Mouse (Mus musculus): ENCODE data around the gene Kcnn3. TPM values are rescaled to one million over a fixed set of nuclear protein-coding genes. Genes with fewer than 3 reads are reported as not detected.

Kcnn3 gene
- polyA plus RNA-seq, 1 experiment from 2014 or later: 1.6 TPM

DNA sequence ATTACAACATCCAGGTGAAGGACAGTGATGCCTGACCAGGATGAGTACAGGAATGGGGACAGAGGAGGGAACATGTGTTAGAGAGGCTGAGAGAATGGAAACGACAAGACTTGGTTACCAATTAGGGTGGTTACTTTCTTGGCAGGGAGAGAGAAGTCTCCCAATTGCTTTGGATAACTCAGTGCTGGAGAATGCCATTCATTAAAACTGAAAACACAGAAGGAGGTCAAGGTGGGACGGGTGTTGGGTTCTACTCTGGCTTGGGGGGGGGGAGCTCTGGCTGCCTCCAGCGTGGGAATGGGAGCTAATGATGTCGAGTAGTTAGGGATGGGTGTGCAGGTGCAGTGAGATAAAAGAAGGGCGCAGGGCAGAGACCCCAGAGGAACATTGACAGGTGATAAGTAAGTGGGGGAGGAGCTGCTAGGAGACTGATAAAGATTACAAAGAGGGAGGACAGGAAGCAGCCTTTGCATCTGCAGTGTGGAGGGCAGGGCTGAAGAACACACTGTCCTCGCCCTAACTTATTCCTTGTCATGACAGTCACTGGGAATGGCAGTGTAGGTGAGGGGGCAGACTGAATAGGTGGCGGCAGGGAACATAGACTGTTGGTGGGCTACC lies 49.9 kb downstream of the Kcnn3 start:
- H3K4me3 ChIP-seq (replicated peaks): no peak overlapping the region
- H3K36me3 ChIP-seq: no peaks in the 10 kb centered on the region
- ATAC-seq (ENCODE audit: insufficient number of reproducible peaks, insufficient read depth, low FRiP score, low TSS enrichment, low read depth): no peak
- H3K27me3 ChIP-seq: 0 out of 2 replicates have a peak, but pooled peaks cover 9% of the 10 kb centered on the region
- H3K9me3 ChIP-seq: no peaks in the 10 kb centered on the region
- no peak overlapping the region for H3K4me2 ChIP-seq
- H3K27ac ChIP-seq: no peak overlapping the region
- peaks cover 6% of the 10 kb centered on the region; the same call in 1 of the 2 replicates for H3K4me1 ChIP-seq (replicated peaks)
- 43% methylated on average over 7 of the region's 7 CpGs for WGBS
- no peak overlapping the region for H3K9ac ChIP-seq (replicated peaks)

DNA sequence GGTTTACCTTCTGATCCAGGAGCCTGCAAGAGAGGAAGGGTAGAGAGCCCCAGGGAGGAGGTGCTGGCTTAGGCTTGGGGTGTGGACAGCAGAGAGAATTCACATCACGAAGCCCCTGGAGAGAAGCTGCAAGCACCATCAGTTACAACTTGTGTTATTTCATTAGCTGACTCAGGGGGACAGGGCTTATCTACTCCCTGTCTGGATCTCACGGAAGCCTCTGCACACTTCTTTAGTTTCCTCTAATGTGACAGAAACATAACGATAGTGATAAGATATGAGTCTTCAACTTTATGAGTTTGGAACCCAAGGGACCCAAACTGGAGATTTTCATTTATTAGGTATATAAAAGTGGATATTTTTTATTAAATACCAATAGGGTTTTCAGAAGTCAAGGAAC lies 50.4 kb downstream of the Kcnn3 start:
- Histone ChIP-seq H3K9me3 (no peaks in the 10 kb centered on the region), H3K4me3 (replicated peaks) (no peak overlapping the region), H3K9ac (replicated peaks) (no peak overlapping the region), H3K27ac (no peak overlapping the region), H3K4me1 (replicated peaks) (peaks cover 2% of the 10 kb centered on the region; the same call in 1 of the 2 replicates), H3K4me2 (no peak overlapping the region), H3K36me3 (no peaks in the 10 kb centered on the region), H3K27me3 (0 out of 2 replicates have a peak, but pooled peaks cover 9% of the 10 kb centered on the region)
- ATAC-seq (ENCODE audit: insufficient number of reproducible peaks, insufficient read depth, low FRiP score, low TSS enrichment, low read depth): no peak
- WGBS: 58% methylated on average over 3 of the region's 3 CpGs

DNA sequence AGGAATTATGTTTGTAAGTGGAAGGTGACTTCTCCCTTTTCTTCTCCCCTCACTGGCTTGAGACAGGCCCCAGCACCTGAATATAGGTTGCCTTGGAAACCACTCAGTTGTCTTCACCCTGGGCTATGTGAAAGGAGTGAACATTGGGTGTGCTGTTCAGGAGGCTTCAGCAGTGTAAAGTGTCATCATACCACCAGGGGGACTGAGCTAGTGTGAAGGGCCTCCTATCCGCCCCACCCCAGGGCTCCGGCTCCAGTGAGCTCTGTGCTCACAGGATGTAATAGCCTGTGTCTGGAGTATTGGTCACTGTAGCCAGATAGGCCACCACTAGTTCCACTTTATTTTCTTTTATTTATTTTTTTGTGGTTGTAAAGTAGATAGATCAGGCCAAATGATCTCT lies 54.3 kb downstream of the Kcnn3 start:
- Histone ChIP-seq H3K4me2 (no peak overlapping the region), H3K4me3 (replicated peaks) (no peak overlapping the region), H3K36me3 (no peaks in the 10 kb centered on the region), H3K9ac (replicated peaks) (no peak overlapping the region), H3K27me3 (0 out of 2 replicates have a peak, but pooled peaks cover 9% of the 10 kb centered on the region), H3K27ac (no peak overlapping the region), H3K4me1 (replicated peaks) (peaks cover 13% of the 10 kb centered on the region), H3K9me3 (no peaks in the 10 kb centered on the region)
- 63% methylated on average over 2 of the region's 2 CpGs for WGBS
- no peak for ATAC-seq (ENCODE audit: insufficient number of reproducible peaks, insufficient read depth, low FRiP score, low TSS enrichment, low read depth)

DNA sequence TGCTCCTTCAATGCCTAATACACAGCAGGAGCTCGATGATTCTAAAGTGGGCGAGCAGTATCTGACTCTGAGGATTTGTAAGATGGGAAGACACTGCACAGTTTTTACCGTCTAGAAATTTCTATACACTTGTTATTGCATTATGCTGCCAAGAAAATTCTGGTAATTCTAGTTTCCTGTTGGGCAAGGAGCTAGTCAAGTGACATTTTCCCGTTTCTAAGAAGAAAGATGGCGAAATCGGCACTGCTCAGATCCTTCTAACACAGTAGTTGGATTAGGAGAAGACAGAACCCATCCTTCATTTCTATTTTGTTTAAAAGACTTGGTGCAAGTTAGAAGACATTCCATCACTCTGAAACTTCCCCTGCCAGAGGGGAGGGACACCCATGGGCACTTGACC lies 56.4 kb downstream of the Kcnn3 start:
- ATAC-seq (ENCODE audit: insufficient number of reproducible peaks, insufficient read depth, low FRiP score, low TSS enrichment, low read depth): no peak
- Histone ChIP-seq H3K4me3 (replicated peaks) (no peak overlapping the region), H3K36me3 (no peaks in the 10 kb centered on the region), H3K4me1 (replicated peaks) (peaks cover 21% of the 10 kb centered on the region), H3K27me3 (0 out of 2 replicates have a peak, but pooled peaks cover 6% of the 10 kb centered on the region), H3K9me3 (no peaks in the 10 kb centered on the region), H3K4me2 (no peak overlapping the region), H3K9ac (replicated peaks) (no peak overlapping the region), H3K27ac (no peak overlapping the region)
- 90% methylated on average over 6 of the region's 6 CpGs for WGBS

DNA sequence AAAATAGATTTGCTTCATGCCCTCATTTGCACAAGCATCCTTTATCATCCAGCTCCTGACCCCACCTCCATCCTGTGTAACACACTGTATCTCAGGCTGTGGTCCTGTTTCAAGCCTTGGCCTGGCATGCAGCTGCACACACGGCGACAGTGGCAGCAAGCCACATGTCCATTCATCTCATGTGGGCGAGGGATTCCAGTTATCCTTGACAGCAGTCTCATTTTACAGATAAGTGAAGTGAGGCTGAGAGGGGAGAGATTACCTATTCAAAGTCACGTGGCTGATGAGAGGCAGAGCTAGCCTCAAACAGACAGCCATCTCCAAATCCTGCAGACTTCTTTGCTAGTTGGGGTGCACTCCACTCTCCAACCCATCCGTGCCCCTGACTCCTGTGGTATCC lies 57.2 kb downstream of the Kcnn3 start:
- H3K4me1 ChIP-seq (replicated peaks): peaks cover 21% of the 10 kb centered on the region
- H3K36me3 ChIP-seq: no peaks in the 10 kb centered on the region
- WGBS: 81% methylated on average over 5 of the region's 5 CpGs
- H3K4me3 ChIP-seq (replicated peaks): no peak overlapping the region
- 0 out of 2 replicates have a peak, but pooled peaks cover 4% of the 10 kb centered on the region for H3K27me3 ChIP-seq
- H3K27ac ChIP-seq: no peak overlapping the region
- H3K9me3 ChIP-seq: no peaks in the 10 kb centered on the region
- no peak overlapping the region for H3K9ac ChIP-seq (replicated peaks)
- H3K4me2 ChIP-seq: no peak overlapping the region
- no peak for ATAC-seq (ENCODE audit: insufficient number of reproducible peaks, insufficient read depth, low FRiP score, low TSS enrichment, low read depth)

DNA sequence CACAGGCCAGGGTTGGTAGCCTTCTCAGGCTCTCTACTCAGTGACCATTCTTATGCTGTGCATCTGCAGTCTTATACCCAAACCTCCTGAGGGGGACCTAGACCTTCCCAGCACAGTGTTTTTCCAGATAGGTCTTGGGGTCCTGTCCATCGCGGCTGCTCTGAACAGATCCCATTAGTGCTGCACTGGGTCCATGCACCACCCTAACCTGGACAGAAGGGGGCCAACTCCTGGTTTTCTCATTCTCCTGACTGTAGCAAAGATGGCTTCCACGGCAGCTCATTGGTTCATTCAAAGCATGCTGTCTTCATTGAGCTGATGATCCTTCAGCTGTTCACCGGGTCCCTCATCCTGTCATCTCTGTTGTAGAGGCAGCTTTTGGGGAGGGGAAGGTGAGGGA lies 58.1 kb downstream of the Kcnn3 start:
- Histone ChIP-seq H3K27me3 (0 out of 2 replicates have a peak, but pooled peaks cover under 1% of the 10 kb centered on the region), H3K4me2 (no peak overlapping the region), H3K9ac (replicated peaks) (no peak overlapping the region), H3K36me3 (no peaks in the 10 kb centered on the region), H3K4me3 (replicated peaks) (no peak overlapping the region), H3K9me3 (no peaks in the 10 kb centered on the region), H3K4me1 (replicated peaks) (peaks cover 21% of the 10 kb centered on the region), H3K27ac (no peak overlapping the region)
- 64% methylated on average over 4 of the region's 4 CpGs for WGBS
- ATAC-seq (ENCODE audit: insufficient number of reproducible peaks, insufficient read depth, low FRiP score, low TSS enrichment, low read depth): no peak

DNA sequence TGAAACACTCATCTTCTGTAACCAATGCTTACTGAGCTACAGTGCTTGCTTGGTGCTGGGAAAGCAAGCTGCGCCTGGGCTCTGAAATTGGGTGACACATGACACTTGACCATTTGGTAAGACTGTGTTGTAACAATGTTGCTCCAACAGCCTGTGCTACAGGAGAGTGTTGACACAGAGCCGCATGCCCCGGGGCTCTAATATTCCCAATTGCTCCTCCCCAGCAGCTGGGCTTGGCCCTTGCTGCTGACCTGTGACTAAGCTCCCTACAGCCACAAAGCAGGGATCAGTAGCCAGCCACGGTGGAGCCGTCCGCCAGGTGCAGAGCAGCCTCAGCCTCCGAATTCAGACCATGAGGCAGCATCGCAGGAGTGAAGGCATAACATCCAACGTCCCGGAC lies 58.8 kb downstream of the Kcnn3 start:
- Histone ChIP-seq H3K9ac (replicated peaks) (no peak overlapping the region), H3K4me2 (no peak overlapping the region), H3K36me3 (no peaks in the 10 kb centered on the region), H3K27ac (no peak overlapping the region), H3K4me3 (replicated peaks) (no peak overlapping the region), H3K4me1 (replicated peaks) (peaks cover 24% of the 10 kb centered on the region), H3K9me3 (no peaks in the 10 kb centered on the region), H3K27me3 (no peaks in the 10 kb centered on the region)
- WGBS: 25% methylated on average over 10 of the region's 10 CpGs
- ATAC-seq (ENCODE audit: insufficient number of reproducible peaks, insufficient read depth, low FRiP score, low TSS enrichment, low read depth): no peak

DNA sequence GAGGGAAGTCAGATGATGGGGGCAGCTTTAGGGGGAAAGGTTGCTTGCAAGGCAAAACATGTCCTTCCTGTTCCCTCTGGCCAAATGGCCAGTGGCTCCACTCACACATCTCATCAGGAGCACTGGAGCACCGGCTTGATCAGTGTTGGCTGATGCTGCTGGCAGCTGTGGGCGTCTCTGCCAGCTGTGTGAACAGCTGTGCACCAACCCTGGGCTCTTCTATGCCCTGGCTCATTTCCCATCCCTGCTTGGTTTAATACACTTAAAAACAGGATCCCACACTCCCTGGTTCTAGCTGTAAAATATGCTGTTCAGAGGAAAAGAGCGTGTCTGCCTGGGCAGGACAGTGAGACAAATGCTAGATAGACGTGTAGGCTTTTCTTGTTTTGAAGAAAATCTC lies 64.3 kb downstream of the Kcnn3 start:
- Histone ChIP-seq H3K27me3 (no peaks in the 10 kb centered on the region), H3K4me3 (replicated peaks) (no peak overlapping the region), H3K4me1 (replicated peaks) (peaks cover 43% of the 10 kb centered on the region), H3K27ac (no peak overlapping the region), H3K9me3 (no peaks in the 10 kb centered on the region), H3K9ac (replicated peaks) (no peak overlapping the region), H3K36me3 (no peaks in the 10 kb centered on the region), H3K4me2 (no peak overlapping the region)
- no peak for ATAC-seq (ENCODE audit: insufficient number of reproducible peaks, insufficient read depth, low FRiP score, low TSS enrichment, low read depth)
- 41% methylated on average over 4 of the region's 4 CpGs for WGBS

DNA sequence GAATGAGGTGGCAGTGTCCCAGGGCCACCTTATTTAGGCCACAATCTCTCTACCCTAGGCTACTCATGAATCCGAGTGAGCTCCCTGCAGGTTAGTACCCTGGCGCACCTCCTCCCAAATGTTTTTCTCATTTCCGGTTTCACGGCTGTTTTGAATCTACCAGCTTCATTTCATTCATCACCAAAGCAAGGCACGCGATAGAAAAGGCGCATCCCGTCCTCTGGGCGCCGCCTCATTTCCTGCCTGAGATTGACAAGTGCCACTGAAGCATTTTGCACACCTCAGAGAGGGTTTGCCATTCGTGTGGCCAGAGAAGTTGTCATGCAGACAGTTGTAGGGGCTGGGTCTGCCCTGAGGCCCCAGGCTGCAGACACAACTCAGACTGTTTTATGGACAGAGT lies 68.5 kb downstream of the Kcnn3 start:
- no peak overlapping the region for H3K4me2 ChIP-seq
- H3K27me3 ChIP-seq: no peaks in the 10 kb centered on the region
- H3K36me3 ChIP-seq: no peaks in the 10 kb centered on the region
- H3K9ac ChIP-seq (replicated peaks): no peak overlapping the region
- no peak overlapping the region for H3K4me3 ChIP-seq (replicated peaks)
- 0 out of 2 replicates have a peak, but pooled peaks have one; percentile 28 for ATAC-seq (ENCODE audit: insufficient number of reproducible peaks, insufficient read depth, low FRiP score, low TSS enrichment, low read depth)
- H3K4me1 ChIP-seq (replicated peaks): peaks cover 64% of the 10 kb centered on the region
- no peaks in the 10 kb centered on the region for H3K9me3 ChIP-seq
- WGBS: 62% methylated on average over 11 of the region's 11 CpGs
- H3K27ac ChIP-seq: no peak overlapping the region

DNA sequence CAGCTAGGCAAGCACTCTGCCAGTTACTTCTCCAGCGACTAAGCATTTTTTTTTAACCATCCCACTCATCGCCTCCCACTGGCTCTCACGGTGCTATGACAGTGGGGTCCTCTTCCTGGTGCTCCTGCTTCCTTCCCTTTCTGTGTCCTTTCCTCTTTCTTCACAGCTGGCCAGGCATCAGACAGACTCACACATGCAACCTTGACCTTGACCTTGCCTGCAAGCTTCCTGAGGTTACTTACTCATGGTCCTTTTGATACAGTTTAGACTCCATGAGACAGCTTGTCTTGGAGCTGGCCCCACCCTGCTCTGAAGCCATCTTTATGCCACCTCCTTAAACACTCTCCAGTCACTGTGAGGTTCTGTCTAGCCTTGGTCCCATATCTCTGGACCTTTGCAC lies 69.4 kb downstream of the Kcnn3 start:
- no peaks in the 10 kb centered on the region for H3K9me3 ChIP-seq
- H3K36me3 ChIP-seq: no peaks in the 10 kb centered on the region
- H3K27me3 ChIP-seq: no peaks in the 10 kb centered on the region; the same call in 1 of the 2 replicates
- 69% methylated on average over 3 of the region's 3 CpGs for WGBS
- H3K4me3 ChIP-seq (replicated peaks): no peak overlapping the region
- no peak overlapping the region for H3K9ac ChIP-seq (replicated peaks)
- H3K27ac ChIP-seq: no peak overlapping the region
- H3K4me2 ChIP-seq: no peak overlapping the region
- ATAC-seq (ENCODE audit: insufficient number of reproducible peaks, insufficient read depth, low FRiP score, low TSS enrichment, low read depth): no peak
- peaks cover 65% of the 10 kb centered on the region for H3K4me1 ChIP-seq (replicated peaks)

DNA sequence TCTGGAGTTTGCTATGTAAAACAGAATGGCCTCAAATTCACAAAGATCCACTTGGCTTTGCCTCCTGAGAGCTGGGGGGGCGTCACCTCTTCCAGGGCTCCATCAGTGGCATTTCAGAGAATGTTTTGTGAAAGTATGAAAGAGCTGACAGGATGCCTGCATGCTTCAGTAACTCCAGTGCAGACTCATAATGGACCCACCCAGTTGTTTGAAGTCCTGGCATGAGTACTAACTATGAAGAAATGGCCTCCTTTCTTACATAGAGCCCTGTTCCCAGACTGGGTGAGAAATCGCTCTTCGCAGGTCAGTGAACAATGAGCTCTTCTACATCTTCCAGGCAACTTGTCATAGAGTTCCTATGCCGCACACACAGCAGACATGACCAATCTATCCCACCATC lies 70.4 kb downstream of the Kcnn3 start:
- Histone ChIP-seq H3K27ac (no peak overlapping the region), H3K36me3 (no peaks in the 10 kb centered on the region), H3K4me3 (replicated peaks) (no peak overlapping the region), H3K27me3 (no peaks in the 10 kb centered on the region; the same call in 1 of the 2 replicates), H3K9me3 (no peaks in the 10 kb centered on the region), H3K4me1 (replicated peaks) (peaks cover 66% of the 10 kb centered on the region), H3K4me2 (no peak overlapping the region), H3K9ac (replicated peaks) (no peak overlapping the region)
- ATAC-seq (ENCODE audit: insufficient number of reproducible peaks, insufficient read depth, low FRiP score, low TSS enrichment, low read depth): no peak
- WGBS: 94% methylated on average over 4 of the region's 4 CpGs

DNA sequence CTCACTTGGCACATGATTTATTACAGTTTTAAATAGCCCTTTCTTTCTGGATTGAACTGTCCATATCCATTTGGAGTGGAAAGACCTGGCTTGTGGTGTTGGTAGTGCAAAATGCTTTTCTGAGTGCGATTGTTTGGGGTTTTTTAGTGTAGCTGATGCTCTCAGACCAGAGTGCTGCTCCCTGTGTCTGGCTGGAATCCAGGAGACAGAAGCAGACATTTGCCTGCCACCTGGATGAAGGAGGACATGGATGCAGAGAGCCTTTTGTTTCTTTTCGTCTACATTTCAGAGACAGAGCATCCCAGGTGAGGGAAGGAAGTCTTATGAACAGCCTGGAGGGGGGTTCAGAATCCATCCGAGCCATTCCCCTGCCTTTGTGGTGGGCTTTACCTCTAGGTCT lies 71.5 kb downstream of the Kcnn3 start:
- Histone ChIP-seq H3K36me3 (no peaks in the 10 kb centered on the region), H3K27ac (0 out of 2 replicates have a peak overlapping the region, but pooled peaks have one; percentile 20), H3K9me3 (no peaks in the 10 kb centered on the region), H3K9ac (replicated peaks) (no peak overlapping the region), H3K27me3 (no peaks in the 10 kb centered on the region; the same call in 1 of the 2 replicates), H3K4me1 (replicated peaks) (peaks cover 63% of the 10 kb centered on the region), H3K4me3 (replicated peaks) (no peak overlapping the region), H3K4me2 (no peak overlapping the region)
- ATAC-seq (ENCODE audit: insufficient number of reproducible peaks, insufficient read depth, low FRiP score, low TSS enrichment, low read depth): no peak
- 48% methylated on average over 3 of the region's 3 CpGs for WGBS
